Mouse (Mus musculus) ES-E14 (cell line): Measurements from ENCODE around the gene Mast1.

Experiments used
- HCFC1 ChIP-seq: IDR thresholded peaks from 2 replicates; pipeline ENCODE4 v1.6.1; 2012; ENCODE audit warnings: low read length, inconsistent platforms, borderline replicate concordance; ENCODE audit not compliant: insufficient read depth
- MAFK ChIP-seq: IDR thresholded peaks from 2 replicates; pipeline ENCODE4 v1.6.1; 2014; ENCODE audit warnings: mild to moderate bottlenecking, low read depth, low read length, inconsistent platforms; ENCODE audit not compliant: insufficient read depth
- ZC3H11A ChIP-seq: IDR thresholded peaks from 2 replicates; pipeline ENCODE4 v1.6.1; 2012; ENCODE audit warnings: low read depth, mild to moderate bottlenecking, inconsistent platforms, low read length, borderline replicate concordance
- ZNF384 ChIP-seq: IDR thresholded peaks from 2 replicates; pipeline ENCODE4 v1.6.1; 2012; ENCODE audit warnings: low read depth, low read length, inconsistent platforms

DNA sequence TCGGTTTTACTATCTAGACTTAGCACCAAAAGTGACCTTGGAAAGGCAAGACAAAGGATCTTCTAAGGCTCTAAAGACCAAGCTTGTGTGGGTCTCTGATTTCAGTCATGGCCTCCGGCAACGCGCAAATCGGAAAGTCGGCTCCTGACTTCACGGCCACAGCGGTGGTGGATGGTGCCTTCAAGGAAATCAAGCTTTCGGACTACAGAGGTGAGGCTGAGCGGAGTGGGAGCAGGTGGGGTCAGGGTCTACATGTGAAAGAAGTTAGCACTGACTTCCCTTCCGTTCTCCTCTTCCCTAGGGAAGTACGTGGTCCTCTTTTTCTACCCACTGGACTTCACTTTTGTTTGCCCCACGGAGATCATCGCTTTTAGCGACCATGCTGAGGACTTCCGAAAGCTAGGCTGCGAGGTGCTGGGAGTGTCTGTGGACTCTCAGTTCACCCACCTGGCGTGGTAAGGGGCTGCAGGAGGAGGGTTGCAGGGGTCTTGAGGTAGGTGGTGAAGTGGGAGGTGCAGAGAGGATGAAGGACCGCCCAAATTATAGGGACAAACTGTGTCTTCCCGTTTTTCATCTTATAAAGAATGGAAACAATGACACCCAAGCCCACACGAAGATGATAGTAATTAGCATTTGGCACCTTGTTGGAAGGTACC is 33.1 kb upstream of the Mast1 start:
- no peak for TF ChIP-seq HCFC1
- no peak for TF ChIP-seq MAFK
- TF ChIP-seq ZC3H11A = no peak
- TF ChIP-seq ZNF384 = no peak
